28 mouse cellular contexts compared by ENCODE assay signal in genomic region chr8:105448188-105448587, GRCm38 (mm10). TPM values are rescaled to one million over a fixed set of nuclear protein-coding genes. Genes with fewer than 3 reads are reported as not detected.
A peak's percentile ranks its signal among the peaks of the same experiment; 100 is the strongest.
DNase-seq lines count a peak whose midpoint lies in the region; ATAC-seq and TF ChIP-seq lines count a peak whose summit lies in the region.
"Had no signal": no experiment of that assay in that cellular context is flagged by ENCODE, and none has a peak within 500 bp of the region (broad histone marks: within the 10 kb centered on the region; RNA-seq: fewer than 3 reads in every experiment).

No protein-coding gene starts in this region.

- H3K4me2 ChIP-seq in intestine, embryonic 15.5 days (replicated peaks) = no peak overlapping the region
- H3K4me2 ChIP-seq in intestine, postnatal 0 days (replicated peaks; ENCODE audit: low read depth) = no peak overlapping the region
- H3K4me2 ChIP-seq in liver, embryonic 15.5 days = peak overlapping the region; percentile 62
- H3K4me2 ChIP-seq: embryonic facial prominence, embryonic 13.5 days; forebrain, embryonic 15.5 days; kidney, embryonic 15.5 days; limb, embryonic 13.5 days; lung, embryonic 14.5 days; midbrain, embryonic 11.5 days; neural tube, embryonic 15.5 days had no signal

- no peak for TF ChIP-seq CTCF in intestine, postnatal 0 days (IDR thresholded peaks at IDR 0.05; ENCODE audit: low read depth)

- 85% methylated on average over 3 of the region's 3 CpGs for WGBS in intestine, embryonic 15.5 days
- 86% methylated on average over 3 of the region's 3 CpGs for WGBS in intestine, postnatal 0 days
- WGBS in liver, embryonic 15.5 days (ENCODE audit: insufficient replicate concordance) = 24% methylated on average over 3 of the region's 3 CpGs

- no peaks in the 10 kb centered on the region for H3K4me1 ChIP-seq in intestine, embryonic 15.5 days (replicated peaks)
- no peaks in the 10 kb centered on the region for H3K4me1 ChIP-seq in intestine, postnatal 0 days (replicated peaks; ENCODE audit: control insufficient read depth, insufficient read depth, low read length)
- H3K4me1 ChIP-seq in liver, embryonic 15.5 days (replicated peaks) = peaks cover 58% of the 10 kb centered on the region

- H3K36me3 ChIP-seq in intestine, embryonic 15.5 days = no peaks in the 10 kb centered on the region
- H3K36me3 ChIP-seq in intestine, postnatal 0 days (ENCODE audit: control insufficient read depth, insufficient read depth) = no peaks in the 10 kb centered on the region
- H3K36me3 ChIP-seq in liver, embryonic 15.5 days (replicated peaks) = no peaks in the 10 kb centered on the region
- H3K36me3 ChIP-seq: embryonic facial prominence, embryonic 13.5 days; forebrain, embryonic 15.5 days; heart, embryonic 10.5 days; kidney, embryonic 15.5 days; limb, embryonic 13.5 days; neural tube, embryonic 15.5 days had no signal

- DNase-seq in lung, postnatal 4 days = no peak
- no peak for DNase-seq in lung, postnatal 14 days
- no peak for DNase-seq in thymus, postnatal 36 days
- DNase-seq: adrenal gland, postnatal 14 days; cerebellum, adult 11-12 months; cerebellum, postnatal 10 days; kidney, adult 11 months; kidney, postnatal 36 days; lung, embryonic 14.5 days; lung, postnatal 36 days; right cerebral cortex, adult 18-20 months; right cerebral cortex, postnatal 4 days; thymus, postnatal 14 days had no signal

- no peak overlapping the region for H3K27ac ChIP-seq in intestine, embryonic 15.5 days
- no peak overlapping the region for H3K27ac ChIP-seq in intestine, postnatal 0 days (ENCODE audit: low read depth, low read length)
- peak overlapping the region; percentile 86 for H3K27ac ChIP-seq in liver, embryonic 15.5 days (replicated peaks)
- H3K27ac ChIP-seq: embryonic facial prominence, embryonic 13.5 days; forebrain, embryonic 15.5 days; heart, embryonic 10.5 days; hindbrain, postnatal 0 days; kidney, embryonic 15.5 days; limb, embryonic 13.5 days; neural tube, embryonic 15.5 days had no signal

- H3K4me3 ChIP-seq in intestine, embryonic 15.5 days (replicated peaks) = no peak overlapping the region
- no peak overlapping the region for H3K4me3 ChIP-seq in intestine, postnatal 0 days (ENCODE audit: low read depth, low read length)
- 0 out of 2 replicates have a peak overlapping the region, but pooled peaks have one; percentile 14 for H3K4me3 ChIP-seq in liver, embryonic 15.5 days (replicated peaks)
- H3K4me3 ChIP-seq: embryonic facial prominence, embryonic 13.5 days; forebrain, embryonic 15.5 days; heart, embryonic 10.5 days; kidney, embryonic 15.5 days; limb, embryonic 13.5 days; neural tube, embryonic 15.5 days had no signal

- no peak overlapping the region for H3K9ac ChIP-seq in intestine, embryonic 15.5 days
- no peak overlapping the region for H3K9ac ChIP-seq in intestine, postnatal 0 days (ENCODE audit: low read depth, low read length)
- peak overlapping the region; percentile 10 for H3K9ac ChIP-seq in liver, embryonic 15.5 days
- H3K9ac ChIP-seq: embryonic facial prominence, embryonic 13.5 days; forebrain, embryonic 15.5 days; kidney, embryonic 15.5 days; limb, embryonic 13.5 days; lung, embryonic 14.5 days; neural tube, embryonic 15.5 days had no signal

- H3K27me3 ChIP-seq in intestine, embryonic 15.5 days (replicated peaks) = no peaks in the 10 kb centered on the region
- no peaks in the 10 kb centered on the region; the same call in 1 of the 2 replicates for H3K27me3 ChIP-seq in intestine, postnatal 0 days (replicated peaks; ENCODE audit: control insufficient read depth, insufficient read depth, low read length)
- H3K27me3 ChIP-seq in liver, embryonic 15.5 days = peaks cover 14% of the 10 kb centered on the region
- H3K27me3 ChIP-seq: forebrain, embryonic 15.5 days; kidney, embryonic 15.5 days; limb, embryonic 13.5 days; neural tube, embryonic 15.5 days had no signal

- no peaks in the 10 kb centered on the region for H3K9me3 ChIP-seq in intestine, embryonic 15.5 days
- H3K9me3 ChIP-seq in intestine, postnatal 0 days (ENCODE audit: control insufficient read depth) = no peaks in the 10 kb centered on the region
- no peaks in the 10 kb centered on the region for H3K9me3 ChIP-seq in liver, embryonic 15.5 days (replicated peaks)
- H3K9me3 ChIP-seq: embryonic facial prominence, embryonic 13.5 days; forebrain, embryonic 15.5 days; heart, embryonic 10.5 days; kidney, embryonic 15.5 days; limb, embryonic 13.5 days; neural tube, embryonic 15.5 days had no signal

- ATAC-seq in intestine, embryonic 15.5 days = peak; percentile 67; the same call in 1 of the 2 replicates
- ATAC-seq in intestine, postnatal 0 days = no peak
- peak; percentile 82 for ATAC-seq in erythroid progenitor cell, adult 5-6 weeks (replicated peaks; ENCODE audit: low FRiP score, poor library complexity, severe bottlenecking)
- ATAC-seq in liver, embryonic 15.5 days (ENCODE audit: insufficient read depth) = peak; percentile 99
- ATAC-seq: forebrain, embryonic 15.5 days; hindbrain, postnatal 0 days had no signal

RNA-seq across cellular contexts. Expression of gene Tppp3, which starts 23.1 kb away (rescaled TPM):
- 38.1 and 39.3 TPM in 2 replicates for polyA plus RNA-seq in intestine, embryonic 15.5 days (2015; fragmentation: Nextera tagmentation; extraction: Ambion mirVana)
- 67.9 and 78.5 TPM in 2 replicates for polyA plus RNA-seq in intestine, postnatal 0 days (2015; fragmentation: Nextera tagmentation; extraction: Ambion mirVana)
- 2.5 TPM in 1 of 2 replicates, not detected in the other for total RNA-seq in erythroid progenitor cell, adult 5-6 weeks (2015; ENCODE audit: low replicate concordance)
- 2.2 TPM in 1 of 2 replicates, not detected in the other for total RNA-seq in erythroid progenitor cell, adult 5-6 weeks (2017; ENCODE audit: low replicate concordance)
- 3.1 and 4.8 TPM in 2 replicates for polyA plus RNA-seq in liver, embryonic 15.5 days (2015; fragmentation: Nextera tagmentation; extraction: Ambion mirVana)
- total RNA-seq: hematopoietic stem cell, adult 5-6 weeks had no signal

RNA-seq across cellular contexts. Expression of gene Lrrc36, which starts 34.8 kb away (rescaled TPM):
- polyA plus RNA-seq in intestine, embryonic 15.5 days (2015; fragmentation: Nextera tagmentation; extraction: Ambion mirVana) = 0.24 and 0.26 TPM in 2 replicates
- 0.10 and 0.20 TPM in 2 replicates for polyA plus RNA-seq in intestine, postnatal 0 days (2015; fragmentation: Nextera tagmentation; extraction: Ambion mirVana)
- total RNA-seq in erythroid progenitor cell, adult 5-6 weeks (2015; ENCODE audit: low replicate concordance) = 1.4 TPM in 1 of 2 replicates, not detected in the other
- total RNA-seq in erythroid progenitor cell, adult 5-6 weeks (2017; ENCODE audit: low replicate concordance) = 1.2 TPM in 1 of 2 replicates, not detected in the other
- 0.12 and 0.13 TPM in 2 replicates for polyA plus RNA-seq in liver, embryonic 15.5 days (2015; fragmentation: Nextera tagmentation; extraction: Ambion mirVana)
- polyA plus RNA-seq: embryonic facial prominence, embryonic 13.5 days; heart, embryonic 10.5 days had no signal

RNA-seq across cellular contexts. Expression of gene Kctd19, which starts 34.9 kb away (rescaled TPM):
- 0.05 TPM in 1 of 2 replicates, not detected in the other for polyA plus RNA-seq in intestine, embryonic 15.5 days (2015; fragmentation: Nextera tagmentation; extraction: Ambion mirVana)
- polyA plus RNA-seq in intestine, postnatal 0 days (2015; fragmentation: Nextera tagmentation; extraction: Ambion mirVana) = 0.07 and 0.13 TPM in 2 replicates
- not detected in 2 replicates for total RNA-seq in erythroid progenitor cell, adult 5-6 weeks (2015; ENCODE audit: low replicate concordance)
- total RNA-seq in erythroid progenitor cell, adult 5-6 weeks (2017; ENCODE audit: low replicate concordance) = not detected in 2 replicates
- not detected in 2 replicates for polyA plus RNA-seq in liver, embryonic 15.5 days (2015; fragmentation: Nextera tagmentation; extraction: Ambion mirVana)
- total RNA-seq: hematopoietic stem cell, adult 5-6 weeks; left cerebral cortex, postnatal 25 days had no signal
- polyA plus RNA-seq: cortical plate, adult 2 months; embryonic facial prominence, embryonic 13.5 days; heart, embryonic 10.5 days; kidney, embryonic 15.5 days; limb, embryonic 13.5 days; midbrain, embryonic 11.5 days; neural tube, embryonic 15.5 days had no signal

RNA-seq across cellular contexts. Expression of gene Zdhhc1, which starts 48.5 kb away (rescaled TPM):
- 20.1 and 22.6 TPM in 2 replicates for polyA plus RNA-seq in intestine, embryonic 15.5 days (2015; fragmentation: Nextera tagmentation; extraction: Ambion mirVana)
- polyA plus RNA-seq in intestine, postnatal 0 days (2015; fragmentation: Nextera tagmentation; extraction: Ambion mirVana) = 6.4 and 7.1 TPM in 2 replicates
- total RNA-seq in erythroid progenitor cell, adult 5-6 weeks (2015; ENCODE audit: low replicate concordance) = 2.5 TPM in 1 of 2 replicates, not detected in the other
- 0.39 TPM in 1 of 2 replicates, not detected in the other for total RNA-seq in erythroid progenitor cell, adult 5-6 weeks (2017; ENCODE audit: low replicate concordance)
- 1.9 and 2.3 TPM in 2 replicates for polyA plus RNA-seq in liver, embryonic 15.5 days (2015; fragmentation: Nextera tagmentation; extraction: Ambion mirVana)
